Mouse (Mus musculus) heart, embryonic 16.5 days (tissue): ENCODE data around the gene Bloc1s3. TPM values are rescaled to one million over a fixed set of nuclear protein-coding genes. Genes with fewer than 3 reads are reported as not detected.

Source experiments
- ATAC-seq: fragments of 200-750 bp; cut with Nextera tagmentation; replicated peaks from 2 replicates; pipeline ENCODE4 v1.8.0; 2017; ENCODE audit warnings: moderate number of reproducible peaks; ENCODE audit not compliant: insufficient read depth, low FRiP score; ENCODE audit errors: extremely low read depth
- H3K27ac ChIP-seq: fragments of 300-500 bp; sonication (generic); 2 replicates; pipeline ENCODE4 v1.5.1; 2014; ENCODE audit warnings: mild to moderate bottlenecking, low read length, control low read depth, moderate library complexity
- H3K27me3 ChIP-seq: fragments of 300-500 bp; sonication (generic); 2 replicates; pipeline ENCODE4 v1.6.1; 2014; ENCODE audit warnings: low read length, mixed read lengths; ENCODE audit not compliant: control insufficient read depth, insufficient read depth
- H3K36me3 ChIP-seq: fragments of 300-500 bp; sonication (generic); 2 replicates; pipeline ENCODE4 v1.6.1; 2014; ENCODE audit not compliant: control insufficient read depth, insufficient read depth
- H3K4me1 ChIP-seq: fragments of 300-500 bp; sonication (generic); 2 replicates; pipeline ENCODE4 v1.6.1; 2014; ENCODE audit warnings: low read length, mixed read lengths; ENCODE audit not compliant: control insufficient read depth, insufficient read depth
- H3K4me2 ChIP-seq: fragments of 300-500 bp; sonication (generic); 2 replicates; pipeline ENCODE4 v1.6.1; 2014; ENCODE audit warnings: low read depth, mild to moderate bottlenecking, control low read depth, low read length
- H3K4me3 ChIP-seq: fragments of 300-500 bp; sonication (generic); 2 replicates; pipeline ENCODE4 v1.5.1; 2014; ENCODE audit warnings: mild to moderate bottlenecking, control low read depth, low read length
- H3K9ac ChIP-seq: fragments of 300-500 bp; sonication (generic); 2 replicates; pipeline ENCODE4 v1.6.1; 2014; ENCODE audit warnings: low read length, control low read depth
- H3K9me3 ChIP-seq: fragments of 300-500 bp; sonication (generic); replicated peaks from 2 replicates; pipeline ENCODE4 v1.6.1; 2016; ENCODE audit warnings: low read length; ENCODE audit not compliant: control insufficient read depth
- WGBS: fragments of 180-500 bp; shearing (Covaris S2); extraction: QIAGEN DNeasy Blood & Tissue Kit; methylation state at CpG from one replicate; pipeline ENCODE4 v1.1.7; 2014; 5-methylcytosine and 5-hydroxymethylcytosine counted together
- polyA plus RNA-seq: library from polyadenylated mRNA; unstranded; fragments of >200 nt; fragmentation: Nextera tagmentation; extraction: Ambion mirVana; gene quantifications from 2 replicates; pipeline ENCODE4 v1.2.1, GENCODE M21; 2015

Bloc1s3 gene
- polyA plus RNA-seq, 1 experiment from 2014 or later: 1.7 TPM

DNA sequence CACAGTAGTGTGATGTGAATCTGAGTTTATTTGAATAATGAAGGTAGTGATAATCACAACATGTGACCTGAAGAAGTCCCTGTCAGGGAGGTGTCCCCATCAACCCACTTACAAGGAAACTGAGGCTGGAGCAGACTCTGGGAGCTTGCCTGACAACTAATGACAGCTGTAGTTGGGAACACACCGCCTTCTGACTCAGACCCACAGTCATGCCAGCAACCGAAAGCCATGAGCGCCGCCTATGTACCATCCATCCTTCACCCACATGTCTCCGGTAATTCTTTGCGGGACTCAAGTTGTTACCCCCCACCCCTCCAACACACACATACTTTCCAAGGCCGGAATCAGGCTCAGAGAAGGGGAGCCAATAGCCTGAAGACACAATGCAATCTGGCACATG is 51.5 kb downstream of the Bloc1s3 start:
- WGBS: 90% methylated on average over 7 of the region's 7 CpGs
- Histone ChIP-seq H3K4me3 (no peak overlapping the region; the same call in 1 of the 2 replicates), H3K9ac (no peak overlapping the region; the same call in 1 of the 2 replicates)

DNA sequence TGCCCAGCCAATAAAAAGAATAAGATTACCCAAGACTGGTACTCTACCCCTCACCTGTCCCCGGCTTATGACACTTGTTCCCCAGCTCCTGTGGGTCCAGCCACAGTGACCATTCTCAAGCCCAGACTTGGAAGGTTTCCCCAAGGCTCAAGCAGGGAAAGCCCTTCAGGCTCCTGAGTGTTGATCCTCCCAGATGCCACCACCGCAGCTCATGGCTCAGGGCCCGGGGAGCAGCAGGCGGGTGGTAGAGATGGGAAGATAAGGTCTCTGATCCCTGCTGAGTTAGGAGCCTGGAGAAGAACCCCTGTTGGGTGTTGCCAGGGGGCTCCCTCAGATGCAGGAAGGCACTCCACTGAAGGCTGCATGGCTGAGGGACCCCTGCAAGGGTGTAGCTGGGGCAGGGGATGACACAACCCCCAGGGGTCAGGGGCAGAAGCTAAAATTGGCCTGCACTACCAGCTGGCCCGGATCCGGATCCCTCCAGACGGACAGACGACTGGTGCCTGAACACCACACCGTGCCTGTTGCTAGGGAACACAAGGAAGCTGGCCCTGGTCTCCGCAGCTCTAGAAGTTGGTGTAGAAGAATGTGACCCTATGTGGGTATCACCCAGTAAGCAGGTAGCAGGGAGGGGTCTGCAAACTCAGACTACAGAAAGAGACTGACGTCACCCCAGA is 52.2 kb downstream of the Bloc1s3 start:
- Histone ChIP-seq H3K27me3 (no peaks in the 10 kb centered on the region), H3K36me3 (peaks cover 10% of the 10 kb centered on the region), H3K9me3 (no peaks in the 10 kb centered on the region), H3K4me2 (no peak overlapping the region; the same call in 1 of the 2 replicates), H3K9ac (no peak overlapping the region), H3K4me3 (no peak overlapping the region), H3K4me1 (peaks cover 24% of the 10 kb centered on the region), H3K27ac (no peak overlapping the region)
- ATAC-seq: no peak
- 55% methylated on average over 11 of the region's 11 CpGs for WGBS

More for the DNA sequence above, 51.5 kb downstream of the Bloc1s3 start:
- H3K27ac ChIP-seq: no peak overlapping the region
- H3K4me1 ChIP-seq: peaks cover 24% of the 10 kb centered on the region
- H3K36me3 ChIP-seq: peaks cover 3% of the 10 kb centered on the region
- H3K9me3 ChIP-seq: no peaks in the 10 kb centered on the region
- no peaks in the 10 kb centered on the region for H3K27me3 ChIP-seq
- peak overlapping the region; percentile 96 for H3K4me2 ChIP-seq
- no peak for ATAC-seq

DNA sequence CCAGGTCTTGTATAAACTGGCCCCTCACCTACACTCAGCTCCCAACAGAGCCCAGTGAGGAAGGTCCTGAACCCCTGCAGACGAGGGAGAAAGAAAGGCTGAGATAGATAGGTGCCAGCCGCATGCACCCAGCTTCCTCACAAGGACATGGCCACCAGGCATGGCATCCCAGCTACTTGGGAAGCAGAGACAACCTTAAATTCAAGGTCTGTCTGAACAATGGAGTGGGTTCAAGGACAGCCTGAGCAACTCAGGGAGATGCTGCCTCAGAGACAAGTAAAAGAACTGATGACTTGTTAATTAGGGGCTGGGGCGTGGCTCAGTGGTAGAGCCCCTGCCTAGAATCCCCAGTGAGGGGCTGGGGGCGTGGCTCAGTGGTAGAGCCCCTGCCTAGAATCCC is 53.0 kb downstream of the Bloc1s3 start:
- Histone ChIP-seq H3K27me3 (no peaks in the 10 kb centered on the region), H3K4me2 (no peak overlapping the region), H3K27ac (no peak overlapping the region), H3K9ac (no peak overlapping the region), H3K4me1 (peaks cover 24% of the 10 kb centered on the region), H3K36me3 (peaks cover 10% of the 10 kb centered on the region), H3K4me3 (no peak overlapping the region), H3K9me3 (no peaks in the 10 kb centered on the region)
- ATAC-seq: no peak
- 91% methylated on average over 4 of the region's 4 CpGs for WGBS

Other genes with a start within 250 kb of the Bloc1s3 start
- gene Vasp, start 236.6 kb downstream of the Bloc1s3 start, polyA plus RNA-seq: 84.0 and 86.1 TPM in 2 replicates
- gene Ppm1n, start 228.3 kb downstream of the Bloc1s3 start, polyA plus RNA-seq: 0.11 TPM in 1 of 2 replicates, not detected in the other
- 27.4 and 28.5 TPM in 2 replicates for gene Rtn2, start 225.7 kb downstream of the Bloc1s3 start, polyA plus RNA-seq
- gene Fosb, start 198.3 kb downstream of the Bloc1s3 start, polyA plus RNA-seq: 0.24 and 0.34 TPM in 2 replicates
- 61.0 and 62.4 TPM in 2 replicates for gene Ercc1, start 163.6 kb downstream of the Bloc1s3 start, polyA plus RNA-seq
- gene Cd3eap, start 148.9 kb downstream of the Bloc1s3 start, polyA plus RNA-seq: 16.2 and 16.7 TPM in 2 replicates
- 13.6 and 14.2 TPM in 2 replicates for gene Ppp1r13l, start 148.6 kb downstream of the Bloc1s3 start, polyA plus RNA-seq
- gene Ercc2, start 126.4 kb downstream of the Bloc1s3 start, polyA plus RNA-seq: 11.1 and 12.8 TPM in 2 replicates
- gene Klc3, start 104.3 kb downstream of the Bloc1s3 start, polyA plus RNA-seq: 4.1 and 5.0 TPM in 2 replicates
- 2,882 and 3,117 TPM in 2 replicates for gene Ckm, start 103.6 kb downstream of the Bloc1s3 start, polyA plus RNA-seq
- gene Mark4, start 49.5 kb downstream of the Bloc1s3 start, polyA plus RNA-seq: 4.5 and 6.2 TPM in 2 replicates
- 0.50 and 0.59 TPM in 2 replicates for gene Exoc3l2, start 45.0 kb downstream of the Bloc1s3 start, polyA plus RNA-seq
- 73.2 and 83.4 TPM in 2 replicates for gene Trappc6a, start within 50 bp of the Bloc1s3 start, polyA plus RNA-seq
- gene Nkpd1, start 9.5 kb upstream of the Bloc1s3 start, polyA plus RNA-seq: 0.14 TPM in 1 of 2 replicates, not detected in the other
- 18.2 and 21.1 TPM in 2 replicates for gene Ppp1r37, start 54.7 kb upstream of the Bloc1s3 start, polyA plus RNA-seq
- 0.24 and 0.66 TPM in 2 replicates for gene Zfp296, start 68.9 kb upstream of the Bloc1s3 start, polyA plus RNA-seq
- gene Gemin7, start 69.2 kb upstream of the Bloc1s3 start, polyA plus RNA-seq: 125 and 127 TPM in 2 replicates
- 31.9 and 35.1 TPM in 2 replicates for gene Clasrp, start 96.1 kb upstream of the Bloc1s3 start, polyA plus RNA-seq
- 8.3 and 12.4 TPM in 2 replicates for gene Relb, start 121.1 kb upstream of the Bloc1s3 start, polyA plus RNA-seq
- 74.3 and 81.9 TPM in 2 replicates for gene Clptm1, start 156.7 kb upstream of the Bloc1s3 start, polyA plus RNA-seq
- gene Apoc2, start 169.6 kb upstream of the Bloc1s3 start, polyA plus RNA-seq: 1.2 and 2.6 TPM in 2 replicates
- 0.38 TPM in 1 of 2 replicates, not detected in the other for gene Gm44805, start 173.1 kb upstream of the Bloc1s3 start, polyA plus RNA-seq
- 0.22 and 0.37 TPM in 2 replicates for gene Apoc4, start 173.1 kb upstream of the Bloc1s3 start, polyA plus RNA-seq
- 8.9 and 9.2 TPM in 2 replicates for gene Apoc1, start 184.3 kb upstream of the Bloc1s3 start, polyA plus RNA-seq
- 588 and 662 TPM in 2 replicates for gene Apoe, start 190.8 kb upstream of the Bloc1s3 start, polyA plus RNA-seq
- 146 and 158 TPM in 2 replicates for gene Tomm40, start 207.1 kb upstream of the Bloc1s3 start, polyA plus RNA-seq
- gene Nectin2, start 242.1 kb upstream of the Bloc1s3 start, polyA plus RNA-seq: 63.5 and 76.8 TPM in 2 replicates